8 mouse cellular contexts compared by ENCODE assay signal in genomic region chr13:101092033-101092742, GRCm38 (mm10).
A peak's percentile ranks its signal among the peaks of the same experiment; 100 is the strongest.
DNase-seq lines count a peak whose midpoint lies in the region; ATAC-seq and TF ChIP-seq lines count a peak whose summit lies in the region.

No protein-coding gene starts in this region.

- WGBS in thymus, adult 2 months: 92% methylated on average over 18 of the region's 18 CpGs
- WGBS in intestine, postnatal 0 days: 85% methylated on average over 18 of the region's 18 CpGs

- H3K27ac ChIP-seq in thymus, adult 2 months (ENCODE audit: control insufficient read depth, insufficient read depth, low read length): no peak overlapping the region
- H3K27ac ChIP-seq in intestine, postnatal 0 days (ENCODE audit: low read depth, low read length): no peak overlapping the region

- TF ChIP-seq CTCF in thymus, adult 2 months (IDR thresholded peaks at IDR 0.05; ENCODE audit: borderline replicate concordance, control insufficient read depth, extremely low read depth, insufficient read depth, low read length, poor library complexity): no peak
- TF ChIP-seq CTCF in intestine, postnatal 0 days (IDR thresholded peaks at IDR 0.05; ENCODE audit: low read depth): no peak

- DNase-seq in right cerebral cortex, adult 18-20 months: peak; percentile 51
- no peak for DNase-seq in right cerebral cortex, postnatal 14 days
- peak; percentile 52 to 60 for DNase-seq in cerebellum, postnatal 36 days
- DNase-seq in heart, postnatal 36 days: peak; percentile 56 to 61
- peak; percentile 10 to 56 for DNase-seq in left cerebral cortex, adult 8-10 months (ENCODE audit: low spot score in 2 of 2)
- peak; percentile 35 for DNase-seq in ovary, postnatal 36 days (ENCODE audit: low spot score)
- no peak for DNase-seq in thymus, adult 2 months

- no peak for TF ChIP-seq POLR2A in thymus, adult 2 months (IDR thresholded peaks at IDR 0.05; ENCODE audit: control insufficient read depth, extremely low read depth, insufficient read depth, low read length, poor library complexity)

- H3K9me3 ChIP-seq in intestine, postnatal 0 days (ENCODE audit: control insufficient read depth): no peaks in the 10 kb centered on the region

- no peak for ATAC-seq in intestine, postnatal 0 days

- intact Hi-C loops in heart, postnatal 36 days (cut with DNase I): no loop called here

- no peak overlapping the region for H3K4me3 ChIP-seq in thymus, adult 2 months (ENCODE audit: control insufficient read depth, insufficient read depth, low read length)
- H3K4me3 ChIP-seq in intestine, postnatal 0 days (ENCODE audit: low read depth, low read length): no peak overlapping the region

- H3K27me3 ChIP-seq in thymus, adult 2 months (ENCODE audit: control insufficient read depth, insufficient read depth, low read length): no peaks in the 10 kb centered on the region
- no peaks in the 10 kb centered on the region for H3K27me3 ChIP-seq in intestine, postnatal 0 days (replicated peaks; ENCODE audit: control insufficient read depth, insufficient read depth, low read length)

- H3K4me2 ChIP-seq in intestine, postnatal 0 days (replicated peaks; ENCODE audit: low read depth): no peak overlapping the region

- H3K36me3 ChIP-seq in thymus, adult 2 months (ENCODE audit: control insufficient read depth, insufficient read depth, low read length): no peaks in the 10 kb centered on the region
- H3K36me3 ChIP-seq in intestine, postnatal 0 days (ENCODE audit: control insufficient read depth, insufficient read depth): no peaks in the 10 kb centered on the region

- H3K4me1 ChIP-seq in thymus, adult 2 months (replicated peaks; ENCODE audit: control insufficient read depth, insufficient read depth, low read length): no peaks in the 10 kb centered on the region
- no peaks in the 10 kb centered on the region for H3K4me1 ChIP-seq in intestine, postnatal 0 days (replicated peaks; ENCODE audit: control insufficient read depth, insufficient read depth, low read length)

- H3K9ac ChIP-seq in intestine, postnatal 0 days (ENCODE audit: low read depth, low read length): no peak overlapping the region

Comparison
In these comparisons a context has a peak if more than half of its experiments do, and no peak if none do; other contexts are left out.
1. DNase-seq: peak in right cerebral cortex, adult 18-20 months (single experiment), cerebellum, postnatal 36 days (2 of 2), heart, postnatal 36 days (2 of 2), left cerebral cortex, adult 8-10 months (2 of 2) and ovary, postnatal 36 days (single experiment); none in right cerebral cortex, postnatal 14 days (single experiment) and thymus, adult 2 months (single experiment).